Mouse (Mus musculus) liver, embryonic 13.5 days (tissue): ENCODE data around the gene Nrg3. TPM values are rescaled to one million over a fixed set of nuclear protein-coding genes. Genes with fewer than 3 reads are reported as not detected.

Experiments
- ATAC-seq: fragments of 200-750 bp; cut with Nextera tagmentation; 2 replicates; pipeline ENCODE4 v1.8.0; 2017; ENCODE audit warnings: low read depth, mild to moderate bottlenecking, moderate number of reproducible peaks, moderate library complexity
- DNase-seq: peaks from one replicate; pipeline ENCODE4 v3.0.0; 2022
- H3K27ac ChIP-seq: fragments of 300-500 bp; sonication (generic); 2 replicates; pipeline ENCODE4 v1.5.1; 2015; ENCODE audit warnings: moderate library complexity, mild to moderate bottlenecking, inconsistent platforms
- H3K27me3 ChIP-seq: fragments of 300-500 bp; sonication (generic); 2 replicates; pipeline ENCODE4 v1.6.1; 2015; ENCODE audit warnings: mild to moderate bottlenecking, inconsistent platforms
- H3K36me3 ChIP-seq: fragments of 300-500 bp; sonication (generic); 2 replicates; pipeline ENCODE4 v1.6.1; 2015; ENCODE audit warnings: mild to moderate bottlenecking, inconsistent platforms
- H3K4me1 ChIP-seq: fragments of 300-500 bp; sonication (generic); replicated peaks from 2 replicates; pipeline ENCODE4 v1.6.1; 2015; ENCODE audit warnings: inconsistent platforms
- H3K4me2 ChIP-seq: fragments of 300-500 bp; sonication (generic); 2 replicates; pipeline ENCODE4 v1.6.1; 2015; ENCODE audit warnings: inconsistent platforms, mild to moderate bottlenecking, moderate library complexity
- H3K4me3 ChIP-seq: fragments of 300-500 bp; sonication (generic); replicated peaks from 2 replicates; pipeline ENCODE4 v1.5.1; 2015; ENCODE audit warnings: mild to moderate bottlenecking, inconsistent platforms
- H3K9ac ChIP-seq: fragments of 300-500 bp; sonication (generic); 2 replicates; pipeline ENCODE4 v1.6.1; 2015; ENCODE audit warnings: mild to moderate bottlenecking, inconsistent platforms
- H3K9me3 ChIP-seq: fragments of 300-500 bp; sonication (generic); replicated peaks from 2 replicates; pipeline ENCODE4 v1.6.1; 2016; ENCODE audit warnings: inconsistent platforms
- WGBS: fragments of 180-500 bp; shearing (Covaris S2); methylation state at CpG from one replicate; pipeline ENCODE4 v1.1.7; 2015; ENCODE audit not compliant: insufficient replicate concordance; 5-methylcytosine and 5-hydroxymethylcytosine counted together
- polyA plus RNA-seq: library from polyadenylated mRNA; unstranded; fragments of >200 nt; fragmentation: Nextera tagmentation; extraction: Ambion mirVana; gene quantifications from 2 replicates; pipeline ENCODE4 v1.2.1, GENCODE M21; 2015

Gene Nrg3
- polyA plus RNA-seq, 1 experiment from 2014 or later, result not detected

DNA sequence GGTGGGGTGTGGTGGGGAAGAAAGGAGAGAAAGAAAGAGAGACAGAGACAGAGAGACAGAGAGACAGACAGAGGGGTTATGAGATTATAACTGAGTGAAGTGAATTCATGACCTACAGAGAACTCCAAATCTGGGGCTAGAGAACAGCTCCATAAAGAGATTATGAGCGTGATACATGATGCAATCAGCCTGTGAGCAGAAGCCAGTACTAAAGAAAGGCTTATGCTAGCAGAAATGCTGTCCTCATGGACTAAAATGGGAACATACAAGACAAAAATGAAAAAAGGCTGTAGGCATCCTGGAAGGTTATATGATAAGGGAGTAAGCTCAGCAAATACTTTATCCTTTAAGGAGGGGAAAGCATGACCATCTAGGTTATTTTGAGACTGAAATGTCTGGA, 99.7 kb downstream of the Nrg3 start:
- Histone ChIP-seq H3K4me2 (no peak overlapping the region), H3K9me3 (no peaks in the 10 kb centered on the region), H3K27ac (no peak overlapping the region), H3K9ac (no peak overlapping the region), H3K4me3 (no peak overlapping the region), H3K4me1 (no peaks in the 10 kb centered on the region), H3K36me3 (no peaks in the 10 kb centered on the region), H3K27me3 (no peaks in the 10 kb centered on the region)
- no peak for DNase-seq
- WGBS, result 46% methylated on average over 1 of the region's 1 CpGs
- no peak for ATAC-seq

DNA sequence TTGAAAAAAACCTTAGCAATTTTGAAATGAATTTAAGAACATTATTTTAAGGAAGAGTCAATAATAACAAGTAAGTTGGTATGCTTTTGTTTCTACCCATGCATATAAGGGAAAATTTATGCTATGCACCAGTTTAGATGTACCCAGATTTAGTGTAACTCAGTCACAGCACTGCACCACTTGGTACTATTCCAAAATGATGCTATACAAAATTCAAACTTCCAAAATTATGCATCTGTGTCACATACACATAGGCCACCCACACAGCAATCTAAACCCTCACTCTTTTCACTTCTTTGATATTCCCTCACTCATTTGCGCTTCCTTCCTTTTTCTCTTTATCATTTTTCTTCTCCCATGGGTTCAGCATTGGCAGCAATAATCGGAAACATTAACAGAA, 116.6 kb downstream of the Nrg3 start:
- no peaks in the 10 kb centered on the region for H3K27me3 ChIP-seq
- no peaks in the 10 kb centered on the region for H3K4me1 ChIP-seq
- ATAC-seq, result no peak
- H3K27ac ChIP-seq, result no peak overlapping the region
- no peaks in the 10 kb centered on the region for H3K9me3 ChIP-seq
- no peaks in the 10 kb centered on the region for H3K36me3 ChIP-seq
- DNase-seq, result no peak
- no peak overlapping the region for H3K4me3 ChIP-seq
- no peak overlapping the region for H3K4me2 ChIP-seq
- WGBS, result 53% methylated on average over 2 of the region's 2 CpGs
- H3K9ac ChIP-seq, result no peak overlapping the region

GRCm38 (mm10) chr14:39351979-39352737, 120.7 kb downstream of the Nrg3 start:
- Histone ChIP-seq H3K4me3 (no peak overlapping the region), H3K9me3 (no peaks in the 10 kb centered on the region), H3K4me1 (no peaks in the 10 kb centered on the region), H3K27me3 (no peaks in the 10 kb centered on the region), H3K9ac (no peak overlapping the region), H3K27ac (no peak overlapping the region), H3K4me2 (no peak overlapping the region), H3K36me3 (no peaks in the 10 kb centered on the region)
- 46% methylated on average over 4 of the region's 4 CpGs for WGBS
- DNase-seq, result no peak
- ATAC-seq, result no peak

- no peak overlapping the region for H3K27ac ChIP-seq
- H3K36me3 ChIP-seq, result no peaks in the 10 kb centered on the region
- WGBS, result 35% methylated on average over 4 of the region's 4 CpGs
- H3K9ac ChIP-seq, result no peak overlapping the region
- no peak overlapping the region for H3K4me2 ChIP-seq
- ATAC-seq, result no peak
- H3K27me3 ChIP-seq, result no peaks in the 10 kb centered on the region
- no peak overlapping the region for H3K4me3 ChIP-seq
- DNase-seq, result no peak
- H3K4me1 ChIP-seq, result no peaks in the 10 kb centered on the region
- no peaks in the 10 kb centered on the region for H3K9me3 ChIP-seq
Measured at GRCm38 (mm10) chr14:39317424-39318110, 155.3 kb downstream of the Nrg3 start.

- H3K4me1 ChIP-seq, result no peaks in the 10 kb centered on the region
- no peak overlapping the region for H3K4me3 ChIP-seq
- no peak overlapping the region for H3K4me2 ChIP-seq
- no peak overlapping the region for H3K27ac ChIP-seq
- no peak overlapping the region for H3K9ac ChIP-seq
- H3K9me3 ChIP-seq, result no peaks in the 10 kb centered on the region
- no peak for ATAC-seq
- no peaks in the 10 kb centered on the region for H3K27me3 ChIP-seq
- no peaks in the 10 kb centered on the region for H3K36me3 ChIP-seq
- no peak for DNase-seq
Measured at GRCm38 (mm10) chr14:39314111-39314510, 158.8 kb downstream of the Nrg3 start.

DNA sequence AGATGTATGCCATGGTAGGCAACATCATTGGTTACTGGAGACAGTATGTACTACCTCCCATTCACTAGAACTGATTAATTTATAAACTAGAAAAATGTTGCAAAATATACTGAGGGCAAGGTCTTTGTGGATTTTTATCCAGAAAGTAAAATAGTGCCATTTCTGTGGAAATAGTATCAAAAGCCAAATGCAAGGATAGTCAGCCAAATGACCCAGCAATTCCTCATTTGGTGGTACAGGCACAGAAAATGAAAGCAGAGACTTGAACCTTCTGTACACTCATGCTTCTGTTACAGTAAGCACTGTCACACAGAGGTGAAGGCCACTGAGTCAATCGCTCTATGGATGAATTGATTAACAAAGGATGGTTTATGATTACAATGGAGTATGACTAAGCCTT, 207.8 kb downstream of the Nrg3 start:
- Histone ChIP-seq H3K9me3 (0 out of 2 replicates have a peak, but pooled peaks cover 3% of the 10 kb centered on the region), H3K4me3 (no peak overlapping the region), H3K4me1 (no peaks in the 10 kb centered on the region), H3K4me2 (no peak overlapping the region), H3K27me3 (no peaks in the 10 kb centered on the region), H3K36me3 (no peaks in the 10 kb centered on the region), H3K27ac (no peak overlapping the region), H3K9ac (no peak overlapping the region)
- ATAC-seq (no peak), DNase-seq (no peak)
- 59% methylated on average over 1 of the region's 1 CpGs for whole genome bisulfite sequencing

DNA sequence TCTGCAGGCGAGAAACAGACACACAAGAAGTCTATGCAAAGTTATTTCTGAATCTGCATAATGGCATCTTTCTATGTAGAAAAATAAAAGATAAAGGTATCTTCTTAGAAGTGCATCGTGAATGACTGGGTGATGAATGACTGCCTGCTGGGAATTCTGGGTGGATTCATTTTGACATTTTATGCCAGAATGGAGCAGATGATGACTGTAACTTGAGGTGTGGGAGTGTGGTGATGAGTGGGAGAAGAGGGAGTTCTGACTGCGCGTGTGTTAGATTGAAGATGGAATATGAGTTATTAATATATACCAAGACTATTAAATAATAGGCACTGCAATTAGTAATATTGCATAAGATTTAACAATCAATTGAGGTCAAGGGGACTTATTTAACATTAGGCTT, 208.5 kb downstream of the Nrg3 start:
- H3K4me2 ChIP-seq, result no peak overlapping the region
- 64% methylated on average over 4 of the region's 4 CpGs for WGBS
- H3K9ac ChIP-seq, result no peak overlapping the region
- DNase-seq, result no peak
- no peaks in the 10 kb centered on the region for H3K27me3 ChIP-seq
- no peak for ATAC-seq
- H3K27ac ChIP-seq, result no peak overlapping the region
- no peak overlapping the region for H3K4me3 ChIP-seq
- no peaks in the 10 kb centered on the region for H3K36me3 ChIP-seq
- H3K4me1 ChIP-seq, result no peaks in the 10 kb centered on the region
- H3K9me3 ChIP-seq, result 0 out of 2 replicates have a peak, but pooled peaks cover 2% of the 10 kb centered on the region

- WGBS, result 54% methylated on average over 1 of the region's 1 CpGs
- no peak for DNase-seq
Measured at GRCm38 (mm10) chr14:39261016-39261415, 211.9 kb downstream of the Nrg3 start.

GRCm38 (mm10) chr14:39255391-39255790, 217.5 kb downstream of the Nrg3 start:
- ATAC-seq (no peak), DNase-seq (no peak)
- H3K4me1 ChIP-seq, result no peaks in the 10 kb centered on the region
- H3K9ac ChIP-seq, result no peak overlapping the region
- no peaks in the 10 kb centered on the region for H3K9me3 ChIP-seq
- no peaks in the 10 kb centered on the region for H3K27me3 ChIP-seq
- H3K27ac ChIP-seq, result no peak overlapping the region
- no peak overlapping the region for H3K4me2 ChIP-seq
- no peak overlapping the region for H3K4me3 ChIP-seq
- WGBS, result 45% methylated on average over 1 of the region's 1 CpGs
- no peaks in the 10 kb centered on the region for H3K36me3 ChIP-seq

More at GRCm38 (mm10) chr14:39261016-39261415, 211.9 kb downstream of the Nrg3 start:
- Histone ChIP-seq H3K27ac (no peak overlapping the region), H3K4me3 (no peak overlapping the region), H3K27me3 (no peaks in the 10 kb centered on the region), H3K9me3 (no peaks in the 10 kb centered on the region), H3K36me3 (no peaks in the 10 kb centered on the region), H3K4me1 (no peaks in the 10 kb centered on the region), H3K9ac (no peak overlapping the region), H3K4me2 (no peak overlapping the region)
- no peak for ATAC-seq

DNA sequence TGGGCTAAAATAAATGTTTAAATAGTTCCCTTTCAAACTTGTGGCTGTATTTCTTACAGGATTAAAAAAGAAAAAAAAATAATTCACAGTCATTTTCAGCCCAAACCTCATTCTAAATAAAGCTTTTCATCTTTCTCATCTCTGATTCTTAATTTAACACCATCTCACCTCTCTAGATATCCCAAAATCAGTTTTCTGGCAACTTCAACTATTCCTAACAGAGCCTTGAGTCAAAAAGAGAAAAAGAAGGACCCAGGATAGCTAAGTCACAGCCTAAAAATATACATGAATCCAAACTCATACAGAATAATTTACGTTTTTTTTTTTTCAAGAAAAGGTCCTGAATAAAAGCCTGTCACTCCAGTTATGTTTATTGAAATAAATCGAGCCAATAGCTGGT, 232.6 kb downstream of the Nrg3 start:
- H3K4me2 ChIP-seq, result no peak overlapping the region
- H3K4me1 ChIP-seq, result no peaks in the 10 kb centered on the region
- no peak overlapping the region for H3K4me3 ChIP-seq
- WGBS, result 40% methylated on average over 2 of the region's 2 CpGs
- DNase-seq, result no peak
- no peaks in the 10 kb centered on the region for H3K36me3 ChIP-seq
- H3K9me3 ChIP-seq, result no peaks in the 10 kb centered on the region
- H3K9ac ChIP-seq, result no peak overlapping the region
- no peak for ATAC-seq
- no peaks in the 10 kb centered on the region for H3K27me3 ChIP-seq
- no peak overlapping the region for H3K27ac ChIP-seq

- Histone ChIP-seq H3K9me3 (no peaks in the 10 kb centered on the region), H3K4me2 (no peak overlapping the region), H3K36me3 (no peaks in the 10 kb centered on the region), H3K27ac (no peak overlapping the region), H3K27me3 (no peaks in the 10 kb centered on the region), H3K4me3 (no peak overlapping the region), H3K4me1 (no peaks in the 10 kb centered on the region), H3K9ac (no peak overlapping the region)
- DNase-seq (no peak), ATAC-seq (no peak)
- WGBS, result 73% methylated on average over 1 of the region's 1 CpGs
Measured at GRCm38 (mm10) chr14:39211472-39211871, 261.4 kb downstream of the Nrg3 start.

DNA sequence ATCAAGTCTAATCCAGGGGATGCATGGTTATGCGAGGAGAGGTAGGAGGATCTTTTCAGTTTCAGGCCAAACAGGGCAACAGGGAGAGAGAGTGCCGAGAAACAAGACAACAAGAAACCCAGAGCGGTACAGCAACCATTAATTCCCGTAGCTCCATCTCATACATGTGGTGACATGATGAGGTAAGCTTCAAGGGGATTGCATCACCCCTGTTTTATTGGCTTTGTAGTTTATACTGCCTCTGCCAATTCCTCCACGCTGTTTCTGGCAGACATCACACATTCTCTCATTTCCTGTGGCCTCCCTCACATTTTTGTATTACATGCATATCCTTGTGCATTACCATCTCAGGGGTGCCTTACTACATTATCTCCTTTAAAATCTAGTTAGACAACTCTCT, 280.9 kb downstream of the Nrg3 start:
- Histone ChIP-seq H3K27me3 (no peaks in the 10 kb centered on the region), H3K27ac (no peak overlapping the region), H3K9ac (no peak overlapping the region), H3K9me3 (no peaks in the 10 kb centered on the region), H3K4me1 (no peaks in the 10 kb centered on the region), H3K36me3 (no peaks in the 10 kb centered on the region), H3K4me3 (no peak overlapping the region), H3K4me2 (no peak overlapping the region)
- no peak for ATAC-seq
- 63% methylated on average over 5 of the region's 5 CpGs for WGBS
- no peak for DNase-seq
